Mouse (Mus musculus): ENCODE results near the gene Ctsz.

Ctsz gene

GRCm38 (mm10) chr2:174438737-174439449 is at the start of gene Ctsz:
TSS of gene Ctsz (minus strand) at chr2:174439039.
- DNase-seq, result peak; percentile 72

- DNase-seq, result no peak
Measured at GRCm38 (mm10) chr2:174487005-174487404, 48.2 kb upstream of the Ctsz start.

- DNase-seq, result no peak
Measured at GRCm38 (mm10) chr2:174478746-174479145, 39.9 kb upstream of the Ctsz start.

GRCm38 (mm10) chr2:174477543-174478319 is 38.9 kb upstream of the Ctsz start:
- no peak for DNase-seq

GRCm38 (mm10) chr2:174473550-174473927 is 34.7 kb upstream of the Ctsz start:
- DNase-seq, result no peak

GRCm38 (mm10) chr2:174472818-174473549 is 34.1 kb upstream of the Ctsz start, which contains the start of gene Prelid3b:
TSS of gene Prelid3b (minus strand) at chr2:174473081.
- peak; percentile 99 for DNase-seq

GRCm38 (mm10) chr2:174472407-174472806 is 33.6 kb upstream of the Ctsz start:
- DNase-seq, result no peak

- no peak for DNase-seq
Measured at GRCm38 (mm10) chr2:174470786-174471405, 32.1 kb upstream of the Ctsz start.

GRCm38 (mm10) chr2:174470333-174470732 is 31.5 kb upstream of the Ctsz start:
- no peak for DNase-seq

- peak; percentile 95 for DNase-seq
Measured at GRCm38 (mm10) chr2:174463789-174464523, 25.1 kb upstream of the Ctsz start, which contains the start of gene Atp5e. TSS of gene Atp5e (minus strand) at chr2:174464105.

- no peak for DNase-seq
Measured at GRCm38 (mm10) chr2:174463370-174463769, 24.5 kb upstream of the Ctsz start.

GRCm38 (mm10) chr2:174459365-174459764 is 20.5 kb upstream of the Ctsz start:
- no peak for DNase-seq

GRCm38 (mm10) chr2:174453681-174454080 is 14.8 kb upstream of the Ctsz start:
- DNase-seq, result no peak

GRCm38 (mm10) chr2:174450353-174450752 is 11.5 kb upstream of the Ctsz start, which contains the start of gene Tubb1:
TSS of gene Tubb1 (plus strand) at chr2:174450695.
- DNase-seq, result no peak

- DNase-seq, result no peak
Measured at GRCm38 (mm10) chr2:174448405-174448804, 9.6 kb upstream of the Ctsz start.

- DNase-seq, result no peak
Measured at GRCm38 (mm10) chr2:174446905-174447304, 8.1 kb upstream of the Ctsz start.

GRCm38 (mm10) chr2:174446492-174446891 is 7.7 kb upstream of the Ctsz start:
- DNase-seq, result no peak

GRCm38 (mm10) chr2:174445018-174445417 is 6.2 kb upstream of the Ctsz start:
- no peak for DNase-seq

- DNase-seq, result no peak
Measured at GRCm38 (mm10) chr2:174444359-174444758, 5.5 kb upstream of the Ctsz start.

- DNase-seq, result no peak
Measured at GRCm38 (mm10) chr2:174443046-174443445, 4.2 kb upstream of the Ctsz start.

- no peak for DNase-seq
Measured at GRCm38 (mm10) chr2:174442460-174442859, 3.6 kb upstream of the Ctsz start.

GRCm38 (mm10) chr2:174441898-174442297 is 3.1 kb upstream of the Ctsz start:
- no peak for DNase-seq

All from retina, postnatal 1 day (tissue).